Mouse (Mus musculus) G1E-ER4 (cell line): Measurements from ENCODE around the gene Sh3bp5. TPM values are rescaled to one million over a fixed set of nuclear protein-coding genes. Genes with fewer than 3 reads are reported as not detected.

Source experiments
- GATA1 ChIP-seq: IDR thresholded peaks from one replicate; pipeline ENCODE4 v1.8.0; 2012; ENCODE audit warnings: low read length, inconsistent platforms
- polyA plus RNA-seq: library from polyadenylated mRNA; stranded (reverse); fragments of >175 nt; gene quantifications from 2 replicates; pipeline ENCODE4 v1.2.3, GENCODE M21; 2012

Gene Sh3bp5
- polyA plus RNA-seq, 1 experiment = 0.15 TPM

- TF ChIP-seq GATA1 = no peak
Measured at GRCm38 (mm10) chr14:31392873-31393545, 42.9 kb downstream of the Sh3bp5 start.

- TF ChIP-seq GATA1 = no peak
Measured at GRCm38 (mm10) chr14:31392300-31392699, 43.6 kb downstream of the Sh3bp5 start.

DNA sequence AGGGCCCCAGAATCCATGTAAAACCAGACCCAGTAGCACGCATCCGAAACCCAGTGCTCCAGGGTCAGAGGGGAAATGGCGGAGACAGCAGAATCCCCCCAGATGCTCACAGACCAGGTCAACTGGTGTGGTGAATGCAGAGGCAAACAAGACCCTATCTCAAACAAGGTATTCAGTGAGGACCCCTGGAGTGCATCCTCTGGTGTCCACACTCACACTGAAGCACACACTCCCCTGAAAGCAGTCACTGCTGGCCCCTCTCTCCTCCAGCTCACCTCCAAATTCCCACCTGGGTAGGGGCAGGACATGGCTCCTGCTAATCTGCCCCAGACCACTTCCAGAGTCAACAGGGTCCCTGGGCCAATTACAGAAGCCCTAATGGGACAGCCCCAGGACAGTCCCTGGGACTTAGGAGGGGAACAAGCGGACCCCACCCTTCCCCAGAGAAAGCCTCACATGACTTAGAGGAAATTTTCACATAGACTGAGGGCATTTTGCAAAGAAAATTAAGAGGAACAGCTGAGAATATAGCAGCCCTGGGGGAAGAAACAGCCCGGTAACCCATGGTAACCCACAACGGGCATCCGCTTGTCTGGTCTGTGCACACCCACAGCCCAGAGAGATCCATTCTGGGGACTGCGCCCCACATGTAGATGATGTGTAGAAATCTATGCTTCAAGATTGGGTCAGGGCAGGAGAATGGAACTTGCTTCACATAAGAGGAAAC, 46.3 kb downstream of the Sh3bp5 start:
- TF ChIP-seq GATA1 = no peak

GRCm38 (mm10) chr14:31388086-31388872, 47.6 kb downstream of the Sh3bp5 start:
- TF ChIP-seq GATA1 = no peak

- TF ChIP-seq GATA1 = no peak
Measured at GRCm38 (mm10) chr14:31387301-31387981, 48.4 kb downstream of the Sh3bp5 start.

DNA sequence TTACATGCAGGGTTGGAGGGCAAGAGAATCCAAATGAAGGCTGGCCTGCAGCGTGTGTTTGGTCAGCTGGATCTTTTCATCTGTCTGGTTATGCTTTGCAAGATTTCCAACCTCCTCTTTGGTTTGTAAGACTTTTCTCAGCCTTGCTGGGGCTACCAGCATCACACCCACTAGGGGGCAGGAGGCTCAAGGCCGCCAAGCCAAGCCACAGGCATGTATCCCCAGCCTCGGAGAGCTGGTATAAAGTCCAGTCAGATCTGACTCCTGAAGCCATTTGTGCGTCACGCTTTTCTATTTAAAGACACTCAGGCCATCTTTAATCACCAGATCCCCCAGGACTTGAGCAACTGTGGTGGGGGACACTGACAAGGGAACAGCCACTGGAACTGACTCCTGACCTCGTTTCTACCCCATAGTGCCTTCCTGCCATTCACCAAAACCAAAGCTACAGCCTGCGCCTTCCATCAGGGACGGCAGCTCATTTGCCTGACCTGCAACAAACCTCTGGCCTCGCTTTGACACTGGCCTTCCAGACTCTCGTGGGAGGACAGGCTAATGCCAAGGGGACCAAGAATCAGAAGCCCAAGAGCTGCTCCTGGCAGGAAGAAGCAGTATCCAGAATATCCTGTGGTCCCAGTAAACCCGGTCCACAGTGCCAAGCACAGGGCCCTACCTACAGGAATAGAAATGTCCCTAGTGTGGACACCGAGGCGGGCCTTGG, 49.7 kb downstream of the Sh3bp5 start:
- no peak for TF ChIP-seq GATA1

- TF ChIP-seq GATA1 = no peak
Measured at GRCm38 (mm10) chr14:31385406-31385805, 50.5 kb downstream of the Sh3bp5 start.

- no peak for TF ChIP-seq GATA1
Measured at GRCm38 (mm10) chr14:31384366-31385323, 51.2 kb downstream of the Sh3bp5 start.

DNA sequence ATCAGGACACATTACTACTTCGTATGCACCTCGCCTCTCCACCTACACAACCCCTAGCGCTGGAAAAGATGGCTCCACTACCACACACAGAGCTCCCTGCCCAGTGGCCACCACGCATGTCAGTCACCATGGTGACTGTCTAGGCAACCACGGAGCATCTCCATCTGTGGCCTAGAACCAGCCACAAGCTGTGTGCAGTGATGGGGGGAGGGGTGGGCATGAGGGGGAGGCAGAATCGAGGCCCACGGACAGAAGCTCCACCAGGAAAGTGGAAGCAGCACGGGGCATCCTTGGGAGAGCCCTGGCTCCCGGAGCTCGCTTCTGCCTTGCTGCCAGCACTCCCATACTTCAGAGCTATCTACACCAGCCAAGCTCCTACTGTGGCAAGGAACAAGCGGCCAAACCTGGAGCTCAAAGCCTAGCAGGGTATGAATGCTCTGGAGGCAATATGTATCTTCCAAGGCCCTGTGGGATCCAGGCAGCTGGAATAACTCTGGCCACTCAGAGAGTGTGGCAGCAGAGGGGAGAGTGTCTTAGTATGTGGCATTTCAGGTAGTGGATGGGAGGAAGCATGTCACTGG, 52.3 kb downstream of the Sh3bp5 start:
- TF ChIP-seq GATA1 = no peak

DNA sequence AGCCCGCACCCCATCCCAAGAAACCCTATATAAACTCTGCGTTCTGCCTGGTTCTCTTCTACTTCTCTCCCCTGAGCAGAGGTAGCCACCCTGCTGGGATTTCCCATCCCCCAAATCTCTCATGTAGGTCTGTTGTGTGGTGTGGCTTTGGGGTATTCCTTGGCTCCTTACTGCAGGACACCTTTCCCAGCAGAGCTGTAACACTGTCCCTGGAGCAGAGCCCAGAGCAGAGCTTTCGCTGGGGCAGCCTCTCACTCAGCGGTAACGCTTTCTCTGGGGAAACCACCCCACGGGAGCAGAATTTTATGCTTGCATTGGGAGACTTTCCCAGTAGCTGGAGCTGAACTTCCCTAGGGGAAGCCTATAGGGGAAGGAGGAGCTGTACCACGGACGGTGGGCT, 53.6 kb downstream of the Sh3bp5 start:
- TF ChIP-seq GATA1 = no peak

DNA sequence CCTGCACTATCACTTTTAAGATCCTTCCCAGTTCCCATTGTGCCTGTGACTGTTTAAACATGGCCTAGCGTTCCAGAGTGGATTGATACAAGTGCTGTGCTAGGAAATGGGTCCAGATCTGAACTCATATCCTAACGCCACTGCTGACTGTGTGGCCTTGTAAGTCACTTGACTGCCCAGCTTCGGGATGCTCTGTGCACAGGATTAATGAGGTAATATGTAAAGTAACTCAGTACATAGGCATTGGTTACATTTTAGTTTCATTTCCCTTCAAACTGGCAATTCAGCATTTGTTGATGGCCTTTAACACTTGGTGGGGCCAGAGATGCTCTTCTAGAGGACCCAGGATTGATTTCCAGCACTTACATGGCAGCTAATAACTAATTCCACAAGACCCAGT, 59.5 kb downstream of the Sh3bp5 start:
- no peak for TF ChIP-seq GATA1

DNA sequence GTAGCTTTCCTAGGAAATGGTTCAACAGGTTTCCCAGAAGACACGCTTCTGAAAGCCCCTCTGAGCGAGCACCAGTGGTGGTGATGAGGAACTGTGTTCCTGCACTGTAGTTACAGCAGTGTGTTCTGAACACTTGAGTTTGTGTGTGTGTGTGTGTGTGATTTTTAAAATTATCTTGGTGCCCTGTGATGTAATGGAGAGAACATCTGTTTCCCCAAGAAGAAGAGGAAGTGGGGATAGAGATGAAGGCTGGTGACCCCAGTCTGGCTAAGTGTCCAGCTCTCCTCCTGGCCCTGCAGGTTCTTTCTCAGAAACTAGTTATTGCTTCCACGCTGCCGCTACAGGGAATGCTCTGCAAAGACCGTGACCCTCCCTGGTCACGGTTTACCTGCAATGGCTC, 61.5 kb downstream of the Sh3bp5 start:
- TF ChIP-seq GATA1 = no peak

- TF ChIP-seq GATA1 = no peak
Measured at GRCm38 (mm10) chr14:31369377-31369776, 66.5 kb downstream of the Sh3bp5 start.

GRCm38 (mm10) chr14:31367951-31368350, 67.9 kb downstream of the Sh3bp5 start:
- TF ChIP-seq GATA1 = no peak
